Mouse (Mus musculus) megakaryocyte, embryonic 14.5 days (primary cell): Measurements from ENCODE around the gene Rab15. TPM values are rescaled to one million over a fixed set of nuclear protein-coding genes. Genes with fewer than 3 reads are reported as not detected.

Source experiments
- H3K27me3 ChIP-seq: replicated peaks from 2 replicates; pipeline ENCODE3; 2012; ENCODE audit warnings: inconsistent platforms
- H3K36me3 ChIP-seq: replicated peaks from 2 replicates; pipeline ENCODE3; 2012; ENCODE audit warnings: low read length, inconsistent platforms, mixed read lengths
- H3K4me1 ChIP-seq: 2 replicates; pipeline ENCODE4 v1.6.1; 2012; ENCODE audit warnings: inconsistent platforms
- H3K4me3 ChIP-seq: replicated peaks from 2 replicates; pipeline ENCODE3; 2012; ENCODE audit warnings: moderate library complexity, mild to moderate bottlenecking, inconsistent platforms
- H3K9me3 ChIP-seq: 2 replicates; pipeline ENCODE4 v1.6.1; 2012; ENCODE audit warnings: inconsistent platforms
- FLI1 ChIP-seq: IDR thresholded peaks from 2 replicates; pipeline ENCODE4 v1.6.1; 2012; ENCODE audit warnings: low read length, inconsistent platforms, mixed read lengths
- GATA1 ChIP-seq: IDR thresholded peaks from 3 replicates; pipeline ENCODE4 v1.6.1; 2012; ENCODE audit warnings: mixed read lengths, low read length, inconsistent platforms, borderline replicate concordance
- polyA plus RNA-seq: library from polyadenylated mRNA; stranded (reverse); fragments of >175 nt; gene quantifications from 2 replicates; pipeline ENCODE4 v1.2.3, GENCODE M21; 2012; ENCODE audit warnings: low replicate concordance; ENCODE audit not compliant: insufficient read depth

The Rab15 gene
- polyA plus RNA-seq, 1 experiment: not detected

DNA sequence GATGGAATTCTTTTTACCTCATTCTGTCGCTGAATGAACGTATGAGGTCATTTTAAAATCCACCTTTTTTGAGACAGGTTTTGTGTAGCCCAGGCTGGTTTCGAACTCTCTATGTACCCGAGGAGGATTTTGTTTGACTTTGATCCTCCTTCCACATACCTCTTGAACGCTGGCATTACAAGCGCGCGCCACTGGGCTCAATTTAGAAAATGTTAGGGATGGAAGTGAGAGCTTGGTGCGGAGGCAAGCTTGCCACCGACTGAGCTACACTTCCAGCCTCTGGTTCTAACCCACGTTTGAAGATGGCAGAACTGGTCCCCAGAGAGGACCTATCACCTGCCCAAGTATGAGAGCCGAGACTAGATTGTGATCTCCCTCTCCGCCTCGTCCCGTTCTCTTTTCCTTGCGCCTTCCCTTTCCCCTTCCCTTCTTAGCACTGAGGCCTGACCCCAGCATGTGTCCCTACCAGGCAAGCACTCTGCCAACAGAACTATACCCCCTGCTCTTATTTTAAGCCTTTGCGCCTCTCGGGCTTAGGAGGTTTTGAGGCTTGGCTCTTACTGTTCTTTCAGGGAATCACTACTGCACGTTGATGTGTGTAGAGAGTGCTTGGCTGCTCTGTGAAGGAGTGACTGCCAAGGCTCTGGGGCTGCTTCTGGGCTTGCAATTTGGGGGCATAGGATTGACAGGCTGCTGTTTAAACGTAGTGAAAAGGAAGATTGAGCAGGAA, 56.6 kb downstream of the Rab15 start:
- H3K27me3 ChIP-seq: no peaks in the 10 kb centered on the region
- H3K4me3 ChIP-seq: peak overlapping the region; percentile 98
- no peak for TF ChIP-seq GATA1
- TF ChIP-seq FLI1: no peak
- peaks cover 6% of the 10 kb centered on the region for H3K9me3 ChIP-seq
- H3K4me1 ChIP-seq: peaks cover 19% of the 10 kb centered on the region
- peaks cover 6% of the 10 kb centered on the region for H3K36me3 ChIP-seq

DNA sequence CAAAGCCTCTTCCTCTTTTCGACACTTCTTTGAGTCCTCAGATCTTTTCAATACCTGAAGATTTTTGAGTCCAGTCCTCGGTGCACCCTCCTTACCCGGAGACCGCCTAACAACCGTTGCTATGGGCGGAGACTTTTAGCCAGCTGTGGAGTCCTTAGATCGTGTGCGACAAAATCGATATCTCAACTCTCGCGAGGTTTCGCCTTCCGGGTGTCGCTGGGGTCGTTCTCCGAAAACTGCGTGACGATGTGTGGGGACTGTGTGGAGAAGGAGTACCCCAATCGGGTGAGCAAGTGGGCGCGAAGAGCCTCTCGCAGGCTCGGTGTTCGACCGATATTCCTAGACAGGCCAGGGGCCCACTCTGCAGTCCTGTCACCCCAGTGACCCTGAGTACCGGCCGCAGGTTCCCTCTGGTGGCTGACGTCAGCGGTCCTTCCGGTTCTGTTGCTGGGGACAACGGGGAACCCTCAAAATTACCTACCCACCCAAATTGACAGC, 57.3 kb downstream of the Rab15 start, which contains the start of the genes Churc1 and Fntb:
Gene Churc1 (plus strand): TSS at position 185 of the 498 bp plus-strand sequence.
Gene Fntb (plus strand): TSS at position 236 of the 498 bp plus-strand sequence.
- H3K4me3 ChIP-seq: peak within 1 kb of the TSS; percentile 98
- no peak for TF ChIP-seq GATA1
- no peak for TF ChIP-seq FLI1
- peaks cover 6% of the 10 kb centered on the region for H3K9me3 ChIP-seq
- H3K4me1 ChIP-seq: peaks cover 19% of the 10 kb centered on the region
- no peaks in the 10 kb centered on the region for H3K27me3 ChIP-seq
- H3K36me3 ChIP-seq: peaks cover 6% of the 10 kb centered on the region

DNA sequence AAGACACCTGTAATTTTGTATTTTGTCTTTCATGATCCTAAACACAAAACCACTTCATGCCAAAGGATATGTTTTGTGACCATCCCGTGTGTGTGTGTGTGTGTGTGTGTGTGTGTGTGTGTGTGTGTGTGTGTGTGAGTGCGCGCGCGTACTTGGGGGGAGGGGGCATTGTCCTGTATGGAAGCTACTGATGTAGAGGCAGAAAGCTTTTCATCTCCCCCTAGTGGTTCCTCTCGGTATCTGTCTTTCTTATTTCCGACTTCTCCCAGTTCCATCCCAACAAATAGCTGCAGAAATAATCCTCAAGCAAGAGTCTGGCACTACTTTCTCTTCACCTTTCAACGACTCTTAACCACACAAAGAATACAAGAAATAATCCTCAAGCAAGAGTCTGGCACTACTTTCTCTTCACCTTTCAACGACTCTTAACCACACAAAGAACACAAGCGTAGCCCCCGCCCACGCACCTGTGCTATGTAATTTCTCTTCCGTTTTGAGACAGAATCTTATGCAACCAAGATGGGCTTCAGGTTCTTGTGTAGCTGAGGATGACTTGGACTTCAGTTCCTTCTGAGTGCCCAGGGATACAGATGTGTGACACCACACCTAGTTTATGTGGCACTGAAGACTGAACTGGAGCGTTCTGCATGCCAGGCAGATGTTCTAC, 69.9 kb downstream of the Rab15 start:
- Histone ChIP-seq H3K9me3 (peaks cover 17% of the 10 kb centered on the region), H3K27me3 (peaks cover 7% of the 10 kb centered on the region), H3K36me3 (no peaks in the 10 kb centered on the region), H3K4me3 (no peak overlapping the region), H3K4me1 (peaks cover 5% of the 10 kb centered on the region; the same call in 1 of the 2 replicates)
- no peak for TF ChIP-seq GATA1
- no peak for TF ChIP-seq FLI1

DNA sequence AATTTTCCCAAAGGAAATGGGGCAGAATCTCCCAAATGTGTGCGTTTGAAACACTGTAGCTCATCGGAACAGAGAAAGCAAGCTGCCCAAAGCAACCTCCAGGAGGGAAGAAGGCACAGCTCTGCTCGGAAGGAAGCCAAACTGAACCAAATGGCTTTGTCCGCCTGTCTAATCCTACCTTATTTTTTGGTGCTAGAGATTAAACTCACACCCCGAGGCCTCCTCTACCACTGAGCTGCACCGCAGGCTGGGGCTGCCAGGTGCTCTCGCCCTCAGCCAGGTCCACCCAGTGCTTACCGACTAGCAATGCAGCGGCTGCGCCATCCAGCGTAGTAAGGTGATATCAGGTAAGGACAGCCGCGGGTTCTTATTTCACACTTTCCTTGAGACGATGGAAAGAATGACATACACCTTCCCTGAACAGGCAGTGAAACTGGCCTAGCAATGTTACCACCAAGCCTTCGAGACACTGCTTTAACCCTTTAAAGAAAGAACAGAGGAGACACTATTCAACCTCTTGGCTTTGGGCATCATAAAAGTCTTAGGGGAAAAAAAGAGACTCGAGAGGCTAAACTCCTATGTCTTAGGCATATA, 71.7 kb downstream of the Rab15 start:
- peaks cover 5% of the 10 kb centered on the region; the same call in 1 of the 2 replicates for H3K4me1 ChIP-seq
- no peak overlapping the region for H3K4me3 ChIP-seq
- TF ChIP-seq GATA1 (no peak), FLI1 (no peak)
- H3K36me3 ChIP-seq: no peaks in the 10 kb centered on the region
- peaks cover 17% of the 10 kb centered on the region for H3K9me3 ChIP-seq
- peaks cover 7% of the 10 kb centered on the region for H3K27me3 ChIP-seq

Other genes starting within 250 kb of the Rab15 start
- 23.3 and 25.7 TPM in 2 replicates for gene Sptb, start 112.4 kb downstream of the Rab15 start, polyA plus RNA-seq
- gene Churc1, start 57.4 kb downstream of the Rab15 start, polyA plus RNA-seq: 5.6 TPM in 1 of 2 replicates, not detected in the other
- 13.4 and 35.3 TPM in 2 replicates for gene Fntb, start 57.3 kb downstream of the Rab15 start, polyA plus RNA-seq
- not detected in 2 replicates for gene Gpx2, start 27.4 kb downstream of the Rab15 start, polyA plus RNA-seq
- gene Max, start 139.3 kb upstream of the Rab15 start, polyA plus RNA-seq: 114 and 143 TPM in 2 replicates